Mouse (Mus musculus): ENCODE data around the gene Olfr319.
A peak's percentile ranks its signal among the peaks of the same experiment; 100 is the strongest.
"Not testable (repeated sequence)": the region's sequence is repeated elsewhere in the genome, so short reads cannot be mapped to it uniquely, and the experiment has no call there.

The Olfr319 gene

GRCm38 (mm10) chr11:58698862-58699261 lies at the start of gene Olfr319:
Olfr319 (plus strand) TSS chr11:58699162.
- no peak for DNase-seq

DNA sequence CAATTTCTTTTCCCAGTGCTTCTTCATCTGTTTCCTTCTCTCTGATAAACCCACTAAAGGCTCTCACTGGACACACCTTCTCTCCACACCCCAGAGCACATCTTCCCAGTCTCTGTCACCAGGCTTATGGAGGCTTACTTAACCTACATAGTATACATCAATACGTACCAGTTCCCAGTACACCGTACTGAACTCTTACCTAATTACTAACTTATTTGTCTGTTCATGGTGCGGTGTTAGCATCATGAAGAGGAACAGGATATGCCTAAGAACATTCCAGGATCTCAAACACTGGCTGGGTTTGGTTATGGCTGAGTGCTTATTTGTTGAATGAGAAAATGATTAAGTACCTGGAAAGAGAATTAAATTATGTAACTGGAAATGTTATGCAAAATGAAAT lies 43.8 kb upstream of the Olfr319 start:
- no peak for DNase-seq

GRCm38 (mm10) chr11:58658596-58658995 lies 40.4 kb upstream of the Olfr319 start, which contains the start of gene Olfr322:
Olfr322 (plus strand) TSS chr11:58658782.
- DNase-seq = no peak

GRCm38 (mm10) chr11:58669252-58669651 lies 29.7 kb upstream of the Olfr319 start:
- DNase-seq = no peak

DNA sequence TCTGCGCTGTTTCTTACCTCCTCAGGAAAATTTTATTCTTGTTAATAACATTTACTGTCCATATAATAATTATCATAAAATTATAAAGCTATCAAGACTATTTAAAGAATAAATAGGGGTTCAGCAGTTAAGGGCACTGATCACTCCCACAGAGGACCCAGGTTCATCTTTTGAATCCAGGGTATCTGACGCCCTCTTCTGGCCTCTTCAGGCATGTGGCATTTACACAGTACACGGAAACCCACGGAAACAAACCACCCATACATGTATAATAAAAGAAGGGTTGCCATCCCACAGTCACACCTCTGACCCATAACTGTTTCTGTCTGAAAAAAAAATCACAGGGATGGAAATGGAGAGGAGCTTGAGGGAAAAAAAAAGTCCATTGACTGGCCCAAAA lies 27.1 kb upstream of the Olfr319 start:
- no peak for DNase-seq

GRCm38 (mm10) chr11:58680799-58681198 lies 18.2 kb upstream of the Olfr319 start, which contains the start of gene Olfr320:
Olfr320 (plus strand) TSS chr11:58681099.
- DNase-seq = no peak

DNA sequence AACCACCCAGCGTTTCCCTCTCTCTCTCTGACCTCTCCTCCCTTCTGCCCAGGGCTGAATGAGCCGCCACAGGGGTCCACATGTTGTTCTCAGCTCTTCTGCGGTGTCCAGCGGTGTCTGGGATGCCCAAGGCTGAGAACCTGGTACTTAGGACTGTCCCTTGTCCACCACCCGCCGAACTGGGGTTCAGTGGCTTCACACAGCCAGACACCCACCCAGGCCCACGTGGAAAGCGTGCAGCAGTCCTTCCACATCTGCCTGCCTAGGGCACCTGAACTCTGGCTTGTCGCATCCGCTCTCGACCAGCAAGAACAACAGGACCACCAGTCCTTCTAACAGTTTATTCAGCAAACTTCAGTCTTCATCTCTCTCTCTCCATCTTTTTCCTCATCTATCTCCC lies 10.1 kb downstream of the Olfr319 start:
- no peak for DNase-seq

DNA sequence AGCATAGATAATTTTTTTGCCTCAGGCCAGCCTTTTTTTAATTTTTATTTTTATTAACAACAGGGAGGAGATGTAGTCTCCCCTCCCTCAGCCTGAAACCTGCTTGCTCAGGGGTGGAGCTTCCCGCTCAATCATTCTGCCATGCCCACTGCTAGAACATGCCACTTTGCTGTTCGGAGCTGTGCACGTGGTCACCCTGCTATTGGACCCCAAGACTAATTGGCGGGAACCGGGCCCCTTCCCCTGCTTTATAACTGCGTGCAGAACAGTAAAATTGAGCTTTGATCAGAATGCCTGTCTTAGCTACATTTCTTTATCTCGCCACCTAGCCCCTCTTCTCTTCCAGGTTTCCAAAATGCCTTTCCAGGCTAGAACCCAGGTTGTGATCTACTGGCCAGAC lies 18.8 kb downstream of the Olfr319 start:
- not testable (repeated sequence) for DNase-seq

DNA sequence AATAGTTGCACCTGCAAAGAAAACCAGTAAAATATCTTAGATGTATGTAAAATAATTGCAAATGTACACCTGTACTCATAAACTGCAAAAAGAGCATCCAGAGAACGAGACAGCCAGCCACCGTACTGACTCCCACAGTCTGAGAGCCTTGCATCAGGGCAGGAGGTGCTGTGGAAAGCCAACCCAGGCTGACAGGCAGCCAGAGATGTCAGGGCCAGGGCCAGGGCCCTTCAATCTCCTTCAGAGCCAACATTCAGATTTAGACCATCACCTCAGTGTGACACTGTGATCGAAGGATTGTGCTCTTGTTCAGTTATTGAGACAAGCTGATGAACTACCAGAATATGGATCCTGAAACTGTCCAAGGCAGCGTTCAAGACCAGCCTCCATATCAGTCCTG lies 20.7 kb downstream of the Olfr319 start:
- DNase-seq = no peak

GRCm38 (mm10) chr11:58723914-58724313 lies 25.0 kb downstream of the Olfr319 start, which contains the start of gene Olfr318:
Olfr318 (minus strand) TSS chr11:58724014.
- DNase-seq = no peak

DNA sequence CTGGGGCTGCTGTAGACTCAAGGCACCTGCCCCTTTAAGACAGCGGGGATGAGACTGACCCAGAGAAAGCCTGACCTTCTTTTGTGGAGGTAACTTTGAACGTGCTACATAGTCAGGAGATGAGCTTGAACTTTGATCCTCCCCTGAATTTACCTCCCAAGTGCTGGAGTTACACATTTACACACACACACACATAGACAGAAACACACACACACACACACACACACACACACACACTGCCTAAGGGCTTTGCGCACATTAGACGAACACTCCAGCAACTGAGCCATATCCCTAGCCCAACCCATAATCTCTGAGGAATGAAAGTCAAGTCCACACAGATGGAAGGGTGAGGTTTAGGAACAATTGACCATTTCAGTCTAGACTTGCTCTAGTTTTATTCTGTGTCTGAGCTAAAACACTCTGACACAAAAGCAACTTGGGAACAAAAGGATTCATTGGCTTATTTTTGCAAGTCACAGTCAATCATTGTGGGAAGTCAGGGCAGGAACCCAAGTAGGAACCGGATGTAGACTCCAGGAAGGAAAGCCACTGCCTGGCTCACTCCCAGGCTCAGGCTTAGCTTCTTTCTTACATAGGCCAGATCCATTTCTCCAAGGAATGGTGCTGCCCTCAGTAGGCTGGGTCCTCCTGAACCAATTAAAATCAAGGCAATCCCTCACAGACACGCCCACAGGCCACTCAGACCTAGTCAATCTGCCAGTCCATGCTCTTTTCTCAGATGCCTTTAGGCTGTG lies 29.1 kb downstream of the Olfr319 start:
- DNase-seq = not testable (repeated sequence)

GRCm38 (mm10) chr11:58733372-58733771 lies 34.4 kb downstream of the Olfr319 start:
- DNase-seq = peak; percentile 27

DNA sequence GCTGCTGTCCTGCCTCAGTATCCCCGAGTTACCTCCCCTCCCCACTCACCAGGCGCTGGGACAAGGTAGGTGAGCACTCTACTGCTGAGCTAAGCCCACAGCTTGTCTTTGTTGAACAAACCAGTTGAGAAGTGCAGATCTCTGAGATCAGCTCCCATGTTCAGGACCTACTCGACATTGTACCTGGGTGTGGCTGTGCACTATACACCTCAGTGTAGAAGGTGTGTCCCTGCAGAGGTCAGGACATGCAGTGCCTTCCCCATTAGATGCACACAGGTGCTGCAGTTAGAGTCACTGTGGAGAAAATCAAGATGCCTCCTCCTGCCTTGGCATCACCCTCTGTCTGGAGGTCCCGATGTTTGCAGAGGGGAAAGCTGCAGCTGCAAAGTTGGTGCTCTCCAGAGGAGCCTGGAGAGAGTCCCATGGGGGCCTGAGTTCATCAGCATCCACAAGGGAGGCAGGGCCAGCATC lies 39.9 kb downstream of the Olfr319 start, which contains the start of gene Olfr317:
Olfr317 (minus strand) TSS at position 421 of the 471 bp plus-strand sequence.
- DNase-seq = no peak

DNA sequence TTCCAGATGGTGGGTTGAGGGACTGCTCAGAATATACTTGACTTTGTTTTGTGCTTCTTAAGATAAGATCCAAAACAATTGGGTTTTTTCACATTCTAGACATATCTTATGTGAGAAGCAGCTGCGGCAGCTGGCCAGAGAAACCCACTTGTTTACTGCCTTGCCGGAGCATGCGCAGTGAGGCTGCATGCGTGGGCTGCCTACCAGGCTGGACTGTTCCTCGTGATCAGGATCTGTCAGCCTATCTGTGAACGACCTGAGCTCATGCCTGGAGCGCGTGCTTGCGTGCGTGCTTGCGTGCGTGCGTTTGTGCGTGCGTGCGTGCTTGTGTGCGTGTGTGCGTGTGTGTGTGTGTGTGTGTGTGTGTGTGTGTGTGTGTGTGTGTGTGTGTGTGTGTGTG lies 52.1 kb downstream of the Olfr319 start:
- DNase-seq = peak; percentile 36

- DNase-seq = no peak
These were observed 53.5 kb downstream of the Olfr319 start, which contains the start of gene Olfr316 for GRCm38 (mm10) chr11:58752434-58752833. Olfr316 (plus strand) TSS chr11:58752734.
